Mouse (Mus musculus) bone marrow macrophage, adult 2 months (primary cell): ENCODE data around the gene Igsf9.
A peak's percentile ranks its signal among the peaks of the same experiment; 100 is the strongest.

Experiments
- CTCF ChIP-seq: IDR thresholded peaks from 2 replicates; pipeline ENCODE4 v1.5.1; 2012; ENCODE audit warnings: low read depth, mild to moderate bottlenecking, low read length, moderate library complexity
- POLR2A ChIP-seq: IDR thresholded peaks from 2 replicates; pipeline ENCODE4 v1.6.1; 2012; ENCODE audit warnings: mild to moderate bottlenecking, low read depth, low read length, borderline replicate concordance

DNA sequence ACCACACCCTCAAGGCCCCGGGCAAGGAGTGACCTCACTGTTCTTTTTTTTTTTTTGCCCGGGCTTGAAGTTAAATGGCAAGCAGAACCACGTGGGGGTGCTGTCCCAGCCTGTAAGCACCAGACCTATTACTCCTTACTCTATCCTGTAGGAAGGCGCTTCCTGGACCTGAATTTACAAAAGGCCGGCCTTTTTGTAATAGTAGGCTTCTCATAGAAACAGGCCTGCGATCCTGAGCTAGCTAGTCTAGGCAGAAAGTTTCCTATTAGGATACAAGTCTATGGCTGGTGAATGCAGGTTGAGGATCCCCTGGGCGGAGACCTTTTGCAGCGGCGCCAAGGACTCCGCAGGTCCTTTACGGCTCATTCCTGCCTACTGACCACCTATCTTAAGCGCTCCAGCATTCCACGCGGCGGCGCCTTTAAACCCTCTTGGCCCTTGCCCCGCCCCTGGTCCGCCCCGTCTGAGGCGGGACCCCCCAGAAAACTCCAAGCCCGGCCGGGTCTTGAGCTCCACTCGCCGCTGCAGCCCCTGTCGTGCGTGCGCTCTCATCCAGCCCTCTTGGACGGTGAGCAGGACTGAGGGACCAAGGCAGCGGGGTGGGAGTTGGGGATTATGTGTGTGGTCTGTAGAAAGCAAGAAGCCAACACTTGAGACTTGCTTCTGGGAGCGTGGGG lies 18.3 kb downstream of the Igsf9 start, which contains the start of gene Tagln2:
- TF ChIP-seq CTCF: no peak
- 0 out of 2 replicates have a peak, but pooled peaks have one; percentile 24 for TF ChIP-seq POLR2A
